Mouse (Mus musculus): ENCODE measurements around the gene Grik3. TPM values are rescaled to one million over a fixed set of nuclear protein-coding genes. Genes with fewer than 3 reads are reported as not detected.

The Grik3 gene
- total and polyA plus RNA-seq, 2 experiments from 2014 or later = 0.07 to 0.11 TPM

GRCm38 (mm10) chr4:125595011-125595410 lies 104.5 kb downstream of the Grik3 start:
- DNase-seq (ENCODE audit: low spot score) = no peak
- WGBS = 75% methylated on average over 9 of the region's 9 CpGs

GRCm38 (mm10) chr4:125598677-125599076 lies 108.2 kb downstream of the Grik3 start:
- H3K27me3 ChIP-seq (ENCODE audit: control insufficient read depth, insufficient read depth, low read length) = peaks cover 5% of the 10 kb centered on the region; the same call in 1 of the 2 replicates

More at GRCm38 (mm10) chr4:125595011-125595410, 104.5 kb downstream of the Grik3 start:
- no peaks in the 10 kb centered on the region for H3K4me1 ChIP-seq (ENCODE audit: control insufficient read depth, insufficient read depth)
- H3K4me3 ChIP-seq (ENCODE audit: low read depth, low read length) = no peak overlapping the region
- H3K27ac ChIP-seq (ENCODE audit: low read depth) = no peak overlapping the region
- no peaks in the 10 kb centered on the region for H3K36me3 ChIP-seq (replicated peaks; ENCODE audit: control insufficient read depth, insufficient read depth, low read length)
- no peaks in the 10 kb centered on the region for H3K9me3 ChIP-seq (replicated peaks; ENCODE audit: control insufficient read depth, low read length)
- TF ChIP-seq EP300 (IDR thresholded peaks at IDR 0.05; ENCODE audit: low read depth) (no peak), CTCF (IDR thresholded peaks at IDR 0.05; ENCODE audit: low read depth) (no peak)
- no peak for ATAC-seq (ENCODE audit: insufficient read depth, low read depth)
- no peak overlapping the region for H3K4me2 ChIP-seq (ENCODE audit: low read depth, low read length)
- peaks cover 5% of the 10 kb centered on the region; the same call in 1 of the 2 replicates for H3K27me3 ChIP-seq (ENCODE audit: control insufficient read depth, insufficient read depth, low read length)
- H3K9ac ChIP-seq (replicated peaks; ENCODE audit: low read depth, low read length) = no peak overlapping the region

GRCm38 (mm10) chr4:125599510-125600005 lies 109.1 kb downstream of the Grik3 start:
- Histone ChIP-seq H3K36me3 (replicated peaks; ENCODE audit: control insufficient read depth, insufficient read depth, low read length) (no peaks in the 10 kb centered on the region), H3K9me3 (replicated peaks; ENCODE audit: control insufficient read depth, low read length) (no peaks in the 10 kb centered on the region), H3K9ac (replicated peaks; ENCODE audit: low read depth, low read length) (no peak overlapping the region), H3K27ac (ENCODE audit: low read depth) (no peak overlapping the region), H3K4me3 (ENCODE audit: low read depth, low read length) (no peak overlapping the region), H3K27me3 (ENCODE audit: control insufficient read depth, insufficient read depth, low read length) (peaks cover 5% of the 10 kb centered on the region; the same call in 1 of the 2 replicates), H3K4me1 (ENCODE audit: control insufficient read depth, insufficient read depth) (no peaks in the 10 kb centered on the region), H3K4me2 (ENCODE audit: low read depth, low read length) (no peak overlapping the region)
- DNase-seq (ENCODE audit: low spot score) (no peak), ATAC-seq (ENCODE audit: insufficient read depth, low read depth) (no peak)
- 59% methylated on average over 3 of the region's 3 CpGs for WGBS
- no peak for TF ChIP-seq EP300 (IDR thresholded peaks at IDR 0.05; ENCODE audit: low read depth)
- no peak for TF ChIP-seq CTCF (IDR thresholded peaks at IDR 0.05; ENCODE audit: low read depth)

More at GRCm38 (mm10) chr4:125598677-125599076, 108.2 kb downstream of the Grik3 start:
- WGBS = 34% methylated on average over 10 of the region's 10 CpGs
- no peaks in the 10 kb centered on the region for H3K9me3 ChIP-seq (replicated peaks; ENCODE audit: control insufficient read depth, low read length)
- no peaks in the 10 kb centered on the region for H3K36me3 ChIP-seq (replicated peaks; ENCODE audit: control insufficient read depth, insufficient read depth, low read length)
- H3K9ac ChIP-seq (replicated peaks; ENCODE audit: low read depth, low read length) = no peak overlapping the region
- H3K4me2 ChIP-seq (ENCODE audit: low read depth, low read length) = no peak overlapping the region
- no peak for ATAC-seq (ENCODE audit: insufficient read depth, low read depth)
- no peaks in the 10 kb centered on the region for H3K4me1 ChIP-seq (ENCODE audit: control insufficient read depth, insufficient read depth)
- no peak overlapping the region for H3K27ac ChIP-seq (ENCODE audit: low read depth)
- DNase-seq (ENCODE audit: low spot score) = no peak
- H3K4me3 ChIP-seq (ENCODE audit: low read depth, low read length) = no peak overlapping the region
- TF ChIP-seq CTCF (IDR thresholded peaks at IDR 0.05; ENCODE audit: low read depth) (no peak), EP300 (IDR thresholded peaks at IDR 0.05; ENCODE audit: low read depth) (no peak)

GRCm38 (mm10) chr4:125600642-125601041 lies 110.1 kb downstream of the Grik3 start:
- H3K9me3 ChIP-seq (replicated peaks; ENCODE audit: control insufficient read depth, low read length) = no peaks in the 10 kb centered on the region
- no peak for ATAC-seq (ENCODE audit: insufficient read depth, low read depth)
- H3K4me2 ChIP-seq (ENCODE audit: low read depth, low read length) = no peak overlapping the region
- no peak overlapping the region for H3K4me3 ChIP-seq (ENCODE audit: low read depth, low read length)
- no peak overlapping the region for H3K27ac ChIP-seq (ENCODE audit: low read depth)
- H3K36me3 ChIP-seq (replicated peaks; ENCODE audit: control insufficient read depth, insufficient read depth, low read length) = no peaks in the 10 kb centered on the region
- no peak overlapping the region for H3K9ac ChIP-seq (replicated peaks; ENCODE audit: low read depth, low read length)
- WGBS = 43% methylated on average over 8 of the region's 8 CpGs
- peaks cover 5% of the 10 kb centered on the region; the same call in 1 of the 2 replicates for H3K27me3 ChIP-seq (ENCODE audit: control insufficient read depth, insufficient read depth, low read length)
- TF ChIP-seq EP300 (IDR thresholded peaks at IDR 0.05; ENCODE audit: low read depth) (no peak), CTCF (IDR thresholded peaks at IDR 0.05; ENCODE audit: low read depth) (no peak)
- no peak for DNase-seq (ENCODE audit: low spot score)
- no peaks in the 10 kb centered on the region for H3K4me1 ChIP-seq (ENCODE audit: control insufficient read depth, insufficient read depth)

- Histone ChIP-seq H3K4me2 (ENCODE audit: low read depth, low read length) (no peak overlapping the region), H3K27ac (ENCODE audit: low read depth) (no peak overlapping the region), H3K27me3 (ENCODE audit: control insufficient read depth, insufficient read depth, low read length) (peaks cover 5% of the 10 kb centered on the region; the same call in 1 of the 2 replicates), H3K4me1 (ENCODE audit: control insufficient read depth, insufficient read depth) (no peaks in the 10 kb centered on the region), H3K9me3 (replicated peaks; ENCODE audit: control insufficient read depth, low read length) (no peaks in the 10 kb centered on the region), H3K36me3 (replicated peaks; ENCODE audit: control insufficient read depth, insufficient read depth, low read length) (no peaks in the 10 kb centered on the region), H3K4me3 (ENCODE audit: low read depth, low read length) (no peak overlapping the region), H3K9ac (replicated peaks; ENCODE audit: low read depth, low read length) (no peak overlapping the region)
- ATAC-seq (ENCODE audit: insufficient read depth, low read depth) (no peak), DNase-seq (ENCODE audit: low spot score) (no peak)
- no peak for TF ChIP-seq CTCF (IDR thresholded peaks at IDR 0.05; ENCODE audit: low read depth)
- no peak for TF ChIP-seq EP300 (IDR thresholded peaks at IDR 0.05; ENCODE audit: low read depth)
- WGBS = 44% methylated on average over 3 of the region's 3 CpGs
Measured at GRCm38 (mm10) chr4:125601301-125601700, 110.8 kb downstream of the Grik3 start.

GRCm38 (mm10) chr4:125604494-125604893 lies 114.0 kb downstream of the Grik3 start:
- WGBS = 57% methylated on average over 7 of the region's 7 CpGs

More at GRCm38 (mm10) chr4:125604494-125604893, 114.0 kb downstream of the Grik3 start:
- Histone ChIP-seq H3K4me3 (ENCODE audit: low read depth, low read length) (no peak overlapping the region), H3K4me2 (ENCODE audit: low read depth, low read length) (no peak overlapping the region), H3K4me1 (ENCODE audit: control insufficient read depth, insufficient read depth) (no peaks in the 10 kb centered on the region), H3K9me3 (replicated peaks; ENCODE audit: control insufficient read depth, low read length) (no peaks in the 10 kb centered on the region), H3K27me3 (ENCODE audit: control insufficient read depth, insufficient read depth, low read length) (no peaks in the 10 kb centered on the region), H3K27ac (ENCODE audit: low read depth) (no peak overlapping the region), H3K36me3 (replicated peaks; ENCODE audit: control insufficient read depth, insufficient read depth, low read length) (no peaks in the 10 kb centered on the region), H3K9ac (replicated peaks; ENCODE audit: low read depth, low read length) (no peak overlapping the region)
- no peak for TF ChIP-seq CTCF (IDR thresholded peaks at IDR 0.05; ENCODE audit: low read depth)
- TF ChIP-seq EP300 (IDR thresholded peaks at IDR 0.05; ENCODE audit: low read depth) = no peak
- ATAC-seq (ENCODE audit: insufficient read depth, low read depth) (no peak), DNase-seq (ENCODE audit: low spot score) (no peak)
